Mouse (Mus musculus): Measurements from ENCODE around the gene Ddx41.
"Not testable (repeated sequence)": the region's sequence is repeated elsewhere in the genome, so short reads cannot be mapped to it uniquely, and the experiment has no call there.

Ddx41 gene

DNA sequence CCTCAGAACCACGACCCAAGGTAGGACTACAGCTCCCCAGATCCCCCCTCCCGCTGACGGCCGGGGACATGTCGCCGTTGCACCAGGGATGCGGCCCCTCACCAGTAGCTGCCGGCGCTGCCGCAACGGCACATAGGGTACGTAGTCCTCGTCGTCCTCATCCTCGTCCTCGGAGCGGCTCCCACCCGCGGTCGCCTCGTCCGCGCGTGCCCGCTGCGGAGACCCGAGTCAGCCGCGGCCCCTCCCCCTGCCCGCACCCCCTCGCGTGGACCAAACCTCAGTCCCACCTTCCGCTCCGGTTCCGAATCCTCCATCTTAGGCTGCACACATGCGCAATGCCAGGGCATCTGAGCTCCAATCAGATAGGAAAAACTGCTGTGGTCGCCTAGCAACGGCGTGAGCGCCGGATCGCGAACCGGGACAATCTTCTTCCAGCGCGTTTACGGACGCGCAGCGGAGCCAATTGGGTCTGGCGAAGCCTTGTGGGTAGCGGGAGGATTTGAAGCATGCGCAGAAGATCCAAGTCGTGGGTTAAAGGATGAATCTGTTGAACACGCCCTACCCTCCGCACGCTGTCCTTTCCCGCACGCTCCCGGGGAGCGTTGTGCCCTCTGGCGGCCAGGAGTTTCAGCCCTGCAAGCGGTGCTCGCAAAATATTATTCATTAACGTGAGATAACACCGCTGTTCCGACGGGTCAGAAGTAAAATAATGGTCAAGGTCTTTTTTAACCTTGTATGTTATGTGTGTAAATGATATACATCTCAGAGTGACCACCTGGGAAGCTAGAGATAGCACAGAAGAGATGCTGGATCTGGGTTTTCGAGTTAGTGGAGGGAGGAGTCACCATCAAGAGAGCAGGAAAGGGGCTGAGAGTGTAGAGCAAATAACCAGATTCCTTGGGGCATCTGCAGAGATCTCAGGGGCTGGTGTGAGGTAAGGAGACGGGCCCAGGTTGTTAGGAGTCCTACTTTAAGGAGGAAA lies at the start of gene Ddx41:
Gene Ddx41, minus strand, starts transcription at position 465 of the 982 bp plus-strand sequence.
- DNase-seq = peak; percentile 100

DNA sequence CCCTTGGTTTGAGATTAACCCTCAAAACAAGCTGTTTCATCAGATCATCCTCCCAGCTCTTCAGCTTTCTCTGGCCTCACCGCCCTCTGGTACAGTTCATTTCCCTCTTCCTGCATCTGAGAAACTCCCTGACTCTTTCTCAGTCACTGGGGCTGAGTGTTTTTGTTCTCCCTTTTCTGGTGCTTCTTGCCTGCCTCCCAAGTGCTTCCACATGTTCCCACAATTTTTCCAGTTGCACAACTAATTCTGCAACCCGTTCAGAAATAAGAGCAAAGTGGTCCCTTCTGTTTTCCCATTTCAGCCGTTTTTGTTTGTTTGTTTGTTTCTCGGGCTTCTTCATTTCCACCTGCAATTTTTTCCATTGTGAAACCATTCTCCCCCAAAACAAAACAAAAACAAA lies 41.6 kb upstream of the Ddx41 start:
- no peak for DNase-seq

DNA sequence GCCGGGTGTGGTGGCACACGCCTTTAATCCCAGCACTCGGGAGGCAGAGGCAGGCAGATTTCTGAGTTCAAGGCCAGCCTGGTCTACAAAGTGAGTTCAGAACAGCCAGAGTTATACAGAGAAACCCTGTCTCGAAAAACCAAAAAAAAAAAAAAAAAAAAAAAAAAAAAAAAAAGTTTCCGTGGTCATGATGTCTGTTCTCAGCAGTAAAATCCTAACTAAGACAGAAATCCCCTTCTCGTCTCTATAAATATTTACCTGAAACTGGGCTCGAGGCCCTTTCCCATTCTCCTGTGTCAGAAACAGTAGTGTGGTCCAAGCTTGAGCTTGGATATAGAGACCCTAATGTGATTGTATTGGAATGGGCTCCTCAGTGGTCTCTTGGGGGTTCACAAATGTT lies 40.4 kb upstream of the Ddx41 start:
- DNase-seq = not testable (repeated sequence)

DNA sequence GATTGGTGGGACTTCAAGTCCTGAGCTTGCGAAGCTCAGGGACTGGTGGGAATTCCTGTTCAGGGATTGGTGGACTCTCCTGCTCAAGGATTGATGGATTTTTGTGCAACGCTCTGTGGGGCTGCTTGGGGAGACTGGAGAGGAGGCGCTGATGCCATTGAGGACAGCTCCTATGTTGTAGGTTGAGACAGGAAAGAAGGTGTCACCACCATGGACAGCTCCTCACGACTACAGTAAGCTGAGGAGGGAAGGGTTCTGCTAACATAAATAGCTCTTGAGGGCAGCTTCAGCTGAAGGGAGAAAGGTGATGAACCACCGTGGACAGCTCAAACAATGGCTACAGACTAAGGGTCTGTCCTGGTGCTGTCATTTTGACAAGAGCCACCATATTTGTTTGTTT lies 39.5 kb upstream of the Ddx41 start:
- DNase-seq = no peak

DNA sequence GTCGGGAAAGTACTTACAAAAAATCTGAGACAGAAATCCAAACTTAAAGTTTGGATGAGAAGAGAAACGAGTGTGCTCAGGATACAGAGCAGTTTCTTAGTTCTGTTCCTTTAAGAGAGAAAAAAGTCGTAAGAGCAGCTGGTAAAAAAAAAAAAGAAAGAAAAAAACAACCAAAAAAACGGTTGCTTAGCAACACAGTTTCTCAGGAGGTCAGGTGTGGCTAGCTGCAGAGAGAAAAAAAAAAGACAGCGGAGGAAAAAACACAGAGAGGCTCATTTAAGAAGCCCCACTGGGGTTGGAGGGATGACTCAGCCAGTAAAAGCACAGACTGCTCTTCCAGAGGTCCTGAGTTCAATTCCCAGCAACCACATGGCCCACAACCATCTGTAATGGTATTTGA lies 37.9 kb upstream of the Ddx41 start:
- DNase-seq = no peak

DNA sequence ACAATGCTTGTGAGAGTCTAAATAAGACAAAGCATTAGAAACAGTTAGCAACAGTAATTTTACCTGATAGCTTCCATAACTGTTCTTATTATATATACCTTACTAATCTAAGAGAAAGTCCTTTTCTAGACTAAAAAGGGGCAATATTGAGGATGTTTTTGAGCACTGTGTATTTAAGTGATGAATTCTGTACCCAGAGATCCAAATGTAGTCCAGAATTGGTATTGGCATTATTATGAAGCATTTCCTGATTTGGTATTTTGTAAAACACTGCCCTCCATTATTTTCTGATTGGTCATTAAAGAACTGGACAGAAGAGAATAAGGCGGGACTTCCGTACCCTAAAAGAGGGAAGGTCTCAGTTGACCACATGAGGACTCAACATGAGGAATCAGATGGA lies 37.0 kb upstream of the Ddx41 start, which contains the start of gene Tmed9:
Gene Tmed9, plus strand, starts transcription at position 301 of the 400 bp plus-strand sequence.
- DNase-seq = no peak

DNA sequence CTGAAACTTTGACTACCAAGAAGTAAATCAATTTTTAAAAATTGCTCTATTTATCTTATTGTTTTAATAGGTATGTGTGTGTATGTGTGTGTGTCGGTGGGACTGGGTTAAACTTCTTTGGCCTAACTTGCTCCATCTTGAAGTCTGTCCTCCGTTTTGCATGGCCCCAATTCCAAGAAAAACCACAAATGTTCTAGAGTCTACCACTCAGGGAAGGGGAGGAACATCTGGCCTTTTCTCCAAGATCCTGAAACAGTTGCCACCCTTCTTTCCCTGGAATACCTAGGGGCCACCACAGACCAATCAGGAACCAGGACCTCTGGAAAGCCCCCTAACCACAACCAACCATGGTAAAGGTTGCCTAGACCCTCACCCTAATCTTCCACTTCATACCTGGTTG lies 35.5 kb upstream of the Ddx41 start:
- no peak for DNase-seq

DNA sequence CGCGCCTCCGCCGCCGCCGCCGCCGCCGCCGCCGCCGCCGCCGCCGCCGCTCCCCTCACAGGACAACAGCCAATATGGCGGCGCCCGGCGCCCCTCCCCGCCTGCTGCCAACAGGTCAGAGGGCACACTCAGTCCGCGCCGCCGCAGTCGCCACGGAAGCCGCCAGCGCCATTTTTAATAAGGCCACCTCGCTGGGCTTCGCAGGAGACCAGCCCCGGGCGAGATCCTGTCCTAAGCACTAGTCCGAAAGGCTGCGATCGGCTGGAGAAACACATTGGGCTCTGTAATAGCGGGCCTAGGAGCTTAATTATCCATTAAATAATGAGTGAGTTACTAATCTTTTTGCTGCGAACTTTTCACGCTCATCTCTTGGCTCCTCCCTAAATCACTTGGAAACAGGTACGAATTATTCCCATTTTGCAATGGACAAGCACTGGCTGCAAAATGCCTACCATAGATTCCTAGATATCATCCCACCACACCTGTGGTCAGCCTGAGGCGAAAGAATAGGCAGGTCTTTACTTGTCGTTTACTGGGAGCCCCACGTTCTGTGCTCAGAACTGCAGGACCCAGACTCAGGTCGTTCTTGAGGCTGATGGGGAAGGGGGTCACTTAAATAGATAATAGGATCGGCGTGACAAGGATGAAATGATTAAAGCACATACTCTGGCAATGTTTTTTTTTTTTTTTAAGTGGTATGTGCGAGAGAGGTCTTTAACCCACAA lies 34.7 kb upstream of the Ddx41 start, which contains the start of gene Fam193b:
Gene Fam193b, minus strand, starts transcription at position 94 of the 725 bp plus-strand sequence.
- peak; percentile 95 for DNase-seq

DNA sequence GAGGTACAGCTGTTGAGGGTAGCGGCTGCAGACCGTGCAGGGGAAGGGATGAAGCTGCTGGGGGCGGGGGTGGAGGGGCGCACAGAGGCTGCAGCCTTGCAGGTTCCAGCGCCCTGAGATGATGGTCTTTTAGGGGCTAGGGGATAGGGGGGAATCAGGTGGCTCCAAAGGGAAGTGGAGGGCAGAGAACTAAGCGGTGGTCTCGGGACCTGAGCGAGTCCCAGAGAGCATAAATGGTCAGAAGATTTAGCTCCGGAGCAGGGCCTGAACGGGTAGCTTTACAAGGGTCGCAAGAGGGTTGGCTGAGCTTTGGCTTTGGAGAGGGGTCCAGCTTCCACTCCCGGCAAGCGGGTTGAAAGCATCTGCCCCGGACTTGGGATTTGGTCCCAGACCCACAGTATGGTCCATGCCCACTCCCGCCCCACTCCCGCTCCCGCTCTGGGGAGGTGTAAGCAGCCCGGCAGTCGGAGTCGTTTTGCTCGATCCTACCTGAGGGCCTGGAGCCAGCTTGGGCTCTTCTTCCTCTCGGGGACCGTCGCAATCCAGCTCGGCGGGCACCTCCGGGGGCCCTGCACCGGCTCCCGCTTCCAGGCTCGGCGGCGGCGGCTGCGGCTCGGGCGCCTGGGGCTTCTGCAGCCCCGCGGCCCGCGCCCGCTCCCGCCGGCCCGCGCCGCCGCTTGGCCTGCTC lies 34.0 kb upstream of the Ddx41 start:
- DNase-seq = peak; percentile 59

DNA sequence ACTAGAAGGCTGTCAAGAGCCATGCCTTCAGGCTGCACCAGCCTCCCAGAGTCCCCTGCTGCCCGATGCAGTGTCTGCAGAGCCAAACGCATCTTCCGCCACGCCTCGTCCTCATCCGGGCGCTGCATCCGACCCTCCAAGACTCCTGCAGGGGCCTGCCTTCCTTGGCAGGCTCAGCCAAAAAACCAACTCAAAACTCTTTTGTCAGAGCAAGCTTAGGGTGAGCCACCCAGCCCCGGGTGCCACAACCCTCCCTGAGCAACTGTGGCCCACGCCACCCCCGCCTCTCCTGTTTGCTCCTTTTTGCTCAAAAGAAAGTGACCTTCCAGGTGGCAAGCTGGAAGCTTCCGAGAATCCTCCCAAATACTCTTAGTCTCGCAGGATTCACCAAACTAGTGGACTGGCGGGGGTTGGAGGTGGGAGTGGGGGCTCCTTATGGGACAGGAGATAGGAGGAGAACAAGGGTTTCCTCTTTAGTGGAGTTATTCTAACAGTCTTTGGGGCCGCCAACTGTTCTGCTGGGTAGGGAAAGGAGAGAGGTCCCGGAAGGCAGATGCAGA lies 33.3 kb upstream of the Ddx41 start:
- DNase-seq = peak; percentile 41

DNA sequence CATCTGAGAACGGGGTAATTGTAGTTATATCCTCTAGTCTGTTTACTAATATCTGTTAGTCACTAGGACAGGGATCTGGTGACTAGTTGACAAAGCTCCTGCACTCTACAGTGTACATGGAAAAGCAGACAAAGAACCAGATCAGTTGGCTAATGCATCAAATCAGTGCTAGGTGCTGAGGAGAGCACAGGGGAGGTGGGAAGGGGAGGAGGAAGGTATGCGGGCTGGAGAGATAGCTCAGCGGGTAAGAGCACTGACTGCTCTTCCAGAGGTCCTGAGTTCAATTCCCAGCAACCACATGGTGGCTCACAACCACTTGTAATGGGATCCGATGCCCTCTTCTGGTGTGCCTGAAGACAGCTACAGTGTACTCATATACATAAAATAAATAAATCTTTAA lies 32.1 kb upstream of the Ddx41 start:
- DNase-seq = not testable (repeated sequence)

DNA sequence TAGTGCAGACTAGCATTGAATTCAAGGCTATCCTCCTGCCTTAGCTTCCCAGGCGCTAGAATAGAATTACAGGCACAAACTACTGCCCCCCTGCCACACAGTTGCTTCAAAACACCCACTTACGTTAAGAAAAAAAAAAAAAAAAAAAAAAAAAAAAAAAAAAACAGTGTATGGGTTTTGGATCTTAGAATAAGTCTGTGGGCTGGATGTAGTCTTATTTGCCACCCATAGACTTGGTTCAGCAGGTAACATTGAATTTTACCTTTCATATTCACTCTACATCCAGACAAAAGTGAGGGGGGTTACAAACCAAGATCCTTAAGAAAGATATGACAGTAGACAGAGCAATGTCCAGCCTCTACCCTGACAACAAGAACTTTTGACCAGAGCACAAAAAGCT lies 31.5 kb upstream of the Ddx41 start:
- DNase-seq = no peak

DNA sequence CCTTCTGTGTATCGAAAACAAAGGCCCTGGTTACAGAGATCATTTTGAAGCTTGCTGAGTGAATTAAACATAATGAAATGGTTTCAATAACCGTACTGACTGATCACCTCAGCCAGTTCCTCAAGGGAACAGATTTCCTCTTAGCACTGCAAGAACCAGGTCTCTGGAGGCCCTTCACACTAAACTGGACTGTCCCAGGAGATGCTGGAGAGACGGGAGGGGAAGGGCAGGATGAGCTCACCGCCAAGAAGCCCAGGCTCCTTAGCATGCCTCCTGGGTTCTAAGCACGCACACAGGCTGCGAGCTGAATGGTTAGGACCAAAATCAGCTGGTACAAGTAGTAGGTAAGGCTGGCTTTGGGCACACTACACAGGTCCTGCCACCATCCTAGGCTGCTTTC lies 30.5 kb upstream of the Ddx41 start:
- no peak for DNase-seq

DNA sequence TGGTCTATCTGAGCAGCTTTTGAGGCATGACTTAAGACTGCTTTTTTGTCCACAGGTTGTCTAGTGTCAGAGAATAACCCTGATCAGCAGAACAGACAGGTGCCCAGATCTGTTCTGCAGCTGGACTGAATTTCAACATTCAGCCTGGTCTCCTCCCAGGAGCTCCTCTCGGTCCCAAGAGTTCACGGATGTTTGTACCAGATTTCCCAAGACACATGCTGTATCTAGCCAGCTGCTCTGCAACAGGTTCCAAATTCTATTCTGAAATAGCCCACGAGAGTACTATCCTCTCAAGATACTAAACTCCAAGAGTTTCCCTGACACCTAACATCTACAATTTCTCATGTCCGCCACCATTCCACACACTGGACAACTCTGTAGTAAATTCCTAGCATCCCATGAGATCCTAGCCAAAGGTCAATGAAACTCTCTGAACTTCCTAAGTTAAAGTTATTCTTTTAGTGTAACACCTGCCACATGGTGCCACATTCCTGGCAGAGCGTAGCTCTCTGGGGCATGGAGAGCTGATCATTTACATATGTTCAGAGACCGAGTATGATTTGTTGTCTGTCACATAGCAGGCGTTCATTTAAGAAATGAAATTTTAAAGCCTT lies 26.9 kb upstream of the Ddx41 start:
- DNase-seq = no peak

DNA sequence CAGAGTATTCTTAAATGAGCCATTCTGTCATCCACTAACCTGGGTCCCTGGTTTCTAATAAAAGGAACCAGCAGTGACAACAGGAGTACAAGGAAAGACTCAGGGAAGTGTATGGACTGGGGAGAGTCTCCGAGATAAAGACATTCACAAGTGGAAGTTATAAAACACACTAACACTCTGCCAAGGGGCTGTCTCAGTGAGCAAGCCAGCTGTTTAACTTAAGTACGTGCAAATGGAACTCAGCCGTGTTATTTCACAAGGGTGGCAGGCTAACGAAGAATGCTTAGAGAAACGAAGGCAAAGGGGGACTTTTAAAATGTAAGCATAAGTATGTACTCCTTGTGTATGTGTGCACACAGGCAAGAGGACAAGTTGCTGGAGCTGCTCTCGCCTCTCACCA lies 21.0 kb upstream of the Ddx41 start:
- no peak for DNase-seq

DNA sequence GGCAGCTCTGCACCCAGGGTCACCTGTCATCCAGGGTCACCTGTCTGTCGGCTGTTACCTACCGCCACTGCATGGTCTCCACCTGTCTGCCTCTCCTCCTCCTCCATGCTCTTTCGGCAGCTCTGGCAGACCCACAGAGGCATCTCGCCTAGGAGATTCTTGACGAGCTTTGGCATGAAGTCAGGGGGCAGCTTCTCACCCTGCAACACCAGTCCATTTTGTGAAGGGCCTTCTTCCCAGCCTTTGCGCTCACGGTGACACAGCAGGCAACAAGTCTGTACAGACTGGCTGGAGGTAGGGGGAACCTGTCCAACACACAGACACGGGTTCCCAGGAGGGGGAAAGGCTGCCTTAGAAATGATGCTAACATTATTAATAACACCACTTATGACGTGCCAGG lies 19.5 kb upstream of the Ddx41 start:
- DNase-seq = no peak

DNA sequence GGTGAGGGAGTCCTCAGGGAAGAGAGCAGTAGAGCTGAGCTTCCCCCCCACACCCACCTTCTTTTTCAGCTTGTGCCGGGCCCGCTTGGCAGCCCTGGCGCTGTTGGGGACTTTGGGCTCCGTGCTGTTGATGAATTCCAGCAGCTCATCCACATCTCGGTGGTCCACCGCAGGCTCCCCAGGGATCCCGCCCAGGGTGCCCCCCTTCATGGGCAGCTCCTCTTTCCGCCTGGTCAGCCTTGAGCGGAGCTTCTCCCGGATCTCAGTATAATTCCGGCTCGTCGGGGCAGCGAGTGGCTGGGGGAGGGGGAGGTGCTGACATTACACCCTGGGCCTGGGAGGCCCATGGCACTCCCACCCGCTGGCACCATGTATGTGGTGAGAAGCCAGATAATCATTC lies 12.6 kb upstream of the Ddx41 start:
- DNase-seq = no peak

DNA sequence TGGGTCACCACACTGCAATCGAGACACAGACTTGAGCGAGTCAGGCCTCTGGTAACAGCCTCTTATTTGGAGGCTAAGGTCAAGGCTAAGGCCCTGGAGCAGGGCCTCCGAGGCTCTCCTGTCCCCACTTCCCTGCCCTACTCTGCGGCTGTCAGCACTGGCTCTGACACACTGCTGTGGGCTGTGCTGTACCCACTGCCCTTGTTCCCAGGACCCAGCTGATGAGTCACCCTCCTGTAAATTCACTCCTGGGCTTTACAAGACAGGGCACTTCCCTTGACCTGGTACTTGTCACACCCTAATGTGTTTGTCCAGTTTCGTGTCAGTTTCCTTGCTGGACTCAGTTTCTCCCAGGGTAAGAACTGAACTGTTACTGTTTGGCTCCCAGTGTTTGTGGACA lies 12.0 kb upstream of the Ddx41 start:
- no peak for DNase-seq

DNA sequence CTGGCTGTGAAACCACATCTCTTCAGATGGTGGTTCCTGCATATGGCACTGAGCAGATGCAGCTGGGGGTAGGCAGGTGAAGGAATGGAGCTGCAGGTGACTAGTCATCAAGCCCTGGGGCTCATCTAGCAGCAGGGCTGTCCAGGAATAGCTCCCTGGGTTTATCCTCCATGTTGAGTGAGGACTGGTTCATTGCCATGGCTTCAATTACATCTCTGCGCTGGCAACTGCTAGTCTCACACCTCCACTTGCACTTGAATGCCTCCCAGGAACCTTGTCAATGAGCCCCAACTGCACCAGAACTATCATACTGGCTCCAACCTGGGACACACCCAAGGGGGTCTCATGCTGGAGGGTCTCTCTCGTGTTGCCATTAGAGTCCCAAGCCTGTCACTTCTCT lies 11.5 kb upstream of the Ddx41 start:
- DNase-seq = no peak

DNA sequence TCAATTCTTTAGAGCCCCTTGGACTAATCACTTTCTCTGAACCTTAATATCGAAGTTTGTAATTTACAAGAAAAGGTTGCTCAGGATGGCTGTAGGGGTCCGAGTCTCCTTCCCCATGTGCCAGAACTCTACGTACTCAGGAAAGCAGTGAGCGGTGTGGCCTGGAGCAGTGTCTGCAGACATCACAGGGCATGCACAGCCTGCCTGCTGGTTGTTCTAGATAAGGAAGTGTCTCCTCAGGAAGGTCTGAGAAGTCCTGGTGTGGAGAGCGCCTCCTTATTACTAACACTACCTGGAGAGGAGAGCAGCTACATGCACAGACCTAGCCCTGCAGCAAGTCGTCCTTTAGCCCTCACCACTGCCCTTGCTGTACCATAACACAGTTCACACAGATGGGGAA lies 8.3 kb upstream of the Ddx41 start:
- DNase-seq = no peak

DNA sequence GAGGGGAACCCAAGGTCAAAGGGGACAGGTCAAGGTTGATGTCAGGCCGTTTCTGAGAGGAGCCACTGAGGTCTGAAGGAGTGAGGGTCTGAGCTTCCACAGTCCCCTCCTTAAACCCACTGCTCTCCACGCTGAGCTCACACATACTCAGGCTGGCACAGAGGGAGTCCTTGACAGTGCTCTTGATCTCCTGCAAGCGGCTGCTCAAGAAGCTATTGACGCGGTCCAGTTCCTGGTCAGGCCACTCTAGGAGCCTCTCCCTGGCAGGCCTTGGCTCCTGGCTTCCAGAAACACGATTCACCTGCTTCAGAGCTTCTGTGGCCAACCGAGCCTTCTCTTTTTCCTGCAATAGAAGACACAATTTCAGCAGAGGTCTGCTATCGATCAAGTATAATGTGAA lies 7.0 kb upstream of the Ddx41 start:
- DNase-seq = no peak

DNA sequence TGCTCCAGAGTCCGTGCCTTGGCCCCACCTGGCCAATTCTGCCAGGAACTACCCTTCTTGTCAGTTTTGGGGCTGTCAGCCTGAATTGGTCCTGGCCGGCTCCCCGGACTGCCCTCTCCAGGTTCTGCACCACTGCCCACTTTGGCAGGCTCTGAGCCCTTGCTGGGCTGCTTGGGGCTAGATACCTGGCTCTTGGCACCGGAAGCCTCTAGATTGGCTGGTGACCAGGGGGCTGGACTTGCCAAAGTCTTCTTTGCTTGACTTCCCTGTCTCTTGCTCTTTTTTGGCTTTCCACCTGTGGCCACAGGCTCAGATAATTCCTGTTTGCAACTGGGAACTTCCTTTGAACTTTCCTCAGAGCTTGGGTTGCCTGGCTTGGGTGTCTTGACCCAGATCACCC lies 6.4 kb upstream of the Ddx41 start:
- no peak for DNase-seq

DNA sequence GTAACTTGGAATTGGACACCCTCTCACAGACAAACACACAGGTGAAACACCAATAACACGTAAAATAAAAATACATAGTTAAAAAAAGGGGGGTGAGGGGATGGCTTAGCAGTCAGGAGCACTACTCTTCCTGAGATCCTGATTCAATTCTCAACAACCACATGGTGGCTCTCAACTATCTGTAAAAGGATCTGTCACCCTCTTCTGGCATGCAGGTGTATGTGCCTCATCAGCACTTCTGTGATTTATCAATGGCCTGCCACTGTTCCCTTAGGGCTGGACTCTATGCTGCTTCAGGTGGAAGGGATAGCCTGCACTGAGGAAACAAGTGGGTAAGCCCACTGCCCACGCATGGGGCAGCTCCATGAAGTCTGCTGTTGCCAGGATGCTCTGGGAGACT lies 4.5 kb upstream of the Ddx41 start:
- DNase-seq = no peak
